Mouse (Mus musculus) cerebellum, adult 11-12 months (tissue): Measurements from ENCODE around the gene A830031A19Rik.

Source experiments
- DNase-seq: peaks from one replicate; pipeline ENCODE4 v3.0.0; 2022

The A830031A19Rik gene

DNA sequence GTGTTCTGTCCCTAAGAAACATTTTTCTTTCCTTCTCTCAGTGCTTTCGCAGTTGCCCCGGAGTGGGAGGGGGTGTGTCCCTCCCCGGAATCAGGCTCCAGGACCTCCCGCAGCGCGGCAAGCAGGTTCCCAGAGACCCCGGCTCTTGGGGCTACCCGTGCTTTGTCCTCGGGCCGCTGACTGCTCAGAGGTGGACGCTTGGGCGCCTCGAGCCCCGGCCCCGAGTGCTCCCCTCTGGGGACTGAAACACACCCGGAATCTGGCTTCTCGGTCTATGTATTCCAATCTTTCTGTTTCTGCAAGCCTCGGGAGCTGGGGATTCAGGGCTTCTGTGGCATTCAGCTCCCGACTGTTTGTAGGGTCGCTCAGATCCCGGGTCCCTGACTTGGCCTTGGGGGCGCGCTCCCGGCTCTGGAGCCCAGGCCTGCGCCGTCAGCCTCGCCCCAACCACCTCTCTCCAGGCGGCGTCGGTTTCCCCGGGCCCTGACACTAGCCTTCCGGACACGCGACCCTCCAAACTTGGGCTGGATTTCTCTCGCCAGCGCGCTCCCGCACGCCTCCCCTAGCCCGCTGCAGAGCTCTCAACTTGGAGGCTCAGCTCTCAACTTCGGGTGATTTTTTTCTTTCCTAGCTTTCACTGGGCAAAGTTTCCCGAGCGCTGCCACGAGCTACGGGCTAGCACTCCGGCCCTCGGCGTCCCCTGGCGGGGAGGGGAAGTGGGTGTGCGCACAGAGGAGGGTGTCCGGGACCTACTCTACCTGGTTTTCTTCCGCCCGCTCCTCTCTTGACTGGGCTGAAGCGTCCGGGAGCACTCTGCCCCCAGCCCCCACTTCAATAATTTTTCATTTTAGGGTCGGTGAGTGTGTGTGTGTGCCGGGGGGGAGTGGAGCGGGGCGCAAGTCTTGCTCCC is 2.2 kb upstream of the A830031A19Rik start:
- no peak for DNase-seq

DNA sequence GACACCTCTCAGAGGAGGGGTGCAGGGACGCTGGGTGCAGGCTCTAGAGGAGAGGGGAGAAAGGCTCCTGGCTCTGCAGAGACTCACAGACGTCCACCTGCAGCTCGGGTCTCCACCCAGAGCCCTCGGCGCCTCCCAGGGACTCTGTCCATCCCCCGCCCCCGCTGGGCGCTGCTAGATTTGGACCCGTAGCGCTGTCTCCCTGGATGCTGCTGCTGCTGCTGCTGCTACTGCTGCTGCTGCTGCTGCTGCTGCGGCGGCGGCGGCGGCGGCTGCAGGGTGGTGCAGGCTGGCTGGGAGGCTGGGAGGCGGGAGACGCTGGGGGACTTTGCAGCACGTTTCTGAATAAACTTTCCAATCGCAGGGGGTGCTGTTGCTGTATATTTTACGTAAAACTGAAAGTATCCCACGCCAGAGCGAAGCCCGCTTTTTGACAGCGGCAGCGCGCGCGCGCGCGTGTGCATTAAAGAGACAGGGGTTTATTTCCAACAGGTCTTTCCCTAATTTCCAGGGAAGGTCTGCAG is 1.3 kb upstream of the A830031A19Rik start:
- no peak for DNase-seq

GRCm38 (mm10) chr11:24075486-24076126 is 752 bp upstream of the A830031A19Rik start:
- no peak for DNase-seq

DNA sequence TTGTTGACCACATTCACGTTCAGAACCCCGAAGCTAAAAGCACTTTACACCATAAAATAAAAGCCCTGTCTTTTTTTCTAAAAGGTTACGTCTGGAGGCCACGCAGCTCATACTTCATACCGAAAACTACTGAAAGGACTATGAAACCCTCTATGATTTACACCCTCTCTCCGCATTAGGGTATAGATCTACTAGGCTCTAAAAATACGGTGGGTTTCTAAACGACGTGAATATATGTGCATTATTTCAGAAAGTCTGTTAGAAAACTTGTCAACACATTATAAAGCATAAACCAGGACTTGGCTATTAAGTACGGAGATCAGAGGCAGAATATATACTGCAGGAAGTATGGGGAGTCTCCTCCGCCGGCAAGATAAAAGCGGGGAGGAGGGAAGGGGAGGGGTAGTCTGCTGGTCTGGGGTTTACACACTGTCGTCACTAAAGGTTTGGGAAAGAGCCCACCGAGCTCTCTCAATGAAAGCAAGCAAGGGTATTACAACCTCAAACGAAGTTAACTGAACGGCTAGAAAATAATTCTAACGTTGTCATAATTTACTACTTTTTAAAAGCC is 748 bp downstream of the A830031A19Rik start:
- DNase-seq, result no peak

GRCm38 (mm10) chr11:24065313-24065712 is 9.5 kb downstream of the A830031A19Rik start:
- no peak for DNase-seq

GRCm38 (mm10) chr11:24064221-24064620 is 10.6 kb downstream of the A830031A19Rik start:
- DNase-seq, result no peak

- DNase-seq, result no peak
Observed at GRCm38 (mm10) chr11:24062495-24063096, 12.3 kb downstream of the A830031A19Rik start.

DNA sequence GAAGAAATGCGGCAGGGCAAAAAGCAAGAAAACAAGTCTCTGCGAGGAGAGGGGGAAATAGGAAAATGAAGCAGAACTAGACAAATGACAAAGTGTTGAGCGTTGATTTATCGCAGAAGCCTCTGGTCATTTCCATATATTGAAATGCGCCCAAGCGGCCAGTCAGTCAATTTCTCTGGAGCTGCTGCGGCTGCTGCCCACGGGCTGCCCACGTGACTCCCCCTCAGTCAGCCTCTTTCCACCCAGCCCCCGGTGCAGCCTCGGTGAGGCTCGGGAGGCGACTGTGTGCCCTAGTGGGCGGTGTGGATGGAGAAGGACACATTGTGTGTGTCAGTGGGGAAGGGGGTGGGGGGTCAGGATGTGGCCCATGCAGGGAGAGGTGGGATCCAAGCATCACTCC is 13.0 kb downstream of the A830031A19Rik start:
- DNase-seq, result no peak

DNA sequence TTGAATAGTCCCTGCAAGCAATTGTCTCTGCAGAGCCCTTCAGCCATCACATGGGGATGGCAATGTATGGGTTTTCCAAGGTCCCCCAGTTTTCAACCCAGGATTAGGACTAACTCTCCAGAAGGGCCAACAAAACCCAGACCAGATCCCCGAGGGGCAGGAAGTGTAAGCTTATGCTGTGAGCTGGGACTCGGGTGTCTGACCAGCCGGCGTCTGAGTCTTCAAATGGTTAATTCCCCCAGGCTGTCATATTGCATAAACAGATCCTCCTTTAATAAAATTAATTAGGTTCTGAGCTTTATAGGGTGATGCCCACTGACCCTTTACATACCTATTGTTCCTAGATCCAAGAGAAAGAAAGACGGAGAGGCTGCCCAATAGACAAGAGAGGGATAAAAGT is 14.4 kb downstream of the A830031A19Rik start:
- no peak for DNase-seq

DNA sequence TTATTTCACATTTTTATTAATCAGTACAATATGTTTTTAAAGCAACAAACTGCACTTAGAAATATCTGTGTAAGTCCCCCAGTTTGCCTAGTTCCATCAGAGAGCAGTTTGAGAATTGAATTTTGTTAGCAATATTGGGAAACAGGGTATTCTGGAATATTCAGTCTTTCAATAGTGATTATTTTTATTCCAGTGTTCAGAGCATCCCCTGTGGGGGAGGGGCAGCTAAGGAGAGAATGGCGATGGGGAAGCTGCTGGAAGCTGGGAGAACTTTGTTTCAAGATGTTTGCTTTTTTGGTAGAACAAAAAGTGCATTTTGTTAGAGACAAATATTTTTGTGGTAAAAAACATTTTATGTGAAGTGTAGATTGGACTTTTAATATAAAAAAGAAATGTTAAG is 15.7 kb downstream of the A830031A19Rik start:
- DNase-seq, result no peak

GRCm38 (mm10) chr11:24052882-24053281 is 22.0 kb downstream of the A830031A19Rik start:
- no peak for DNase-seq

- DNase-seq, result no peak
Observed at GRCm38 (mm10) chr11:24050032-24050757, 24.7 kb downstream of the A830031A19Rik start.

DNA sequence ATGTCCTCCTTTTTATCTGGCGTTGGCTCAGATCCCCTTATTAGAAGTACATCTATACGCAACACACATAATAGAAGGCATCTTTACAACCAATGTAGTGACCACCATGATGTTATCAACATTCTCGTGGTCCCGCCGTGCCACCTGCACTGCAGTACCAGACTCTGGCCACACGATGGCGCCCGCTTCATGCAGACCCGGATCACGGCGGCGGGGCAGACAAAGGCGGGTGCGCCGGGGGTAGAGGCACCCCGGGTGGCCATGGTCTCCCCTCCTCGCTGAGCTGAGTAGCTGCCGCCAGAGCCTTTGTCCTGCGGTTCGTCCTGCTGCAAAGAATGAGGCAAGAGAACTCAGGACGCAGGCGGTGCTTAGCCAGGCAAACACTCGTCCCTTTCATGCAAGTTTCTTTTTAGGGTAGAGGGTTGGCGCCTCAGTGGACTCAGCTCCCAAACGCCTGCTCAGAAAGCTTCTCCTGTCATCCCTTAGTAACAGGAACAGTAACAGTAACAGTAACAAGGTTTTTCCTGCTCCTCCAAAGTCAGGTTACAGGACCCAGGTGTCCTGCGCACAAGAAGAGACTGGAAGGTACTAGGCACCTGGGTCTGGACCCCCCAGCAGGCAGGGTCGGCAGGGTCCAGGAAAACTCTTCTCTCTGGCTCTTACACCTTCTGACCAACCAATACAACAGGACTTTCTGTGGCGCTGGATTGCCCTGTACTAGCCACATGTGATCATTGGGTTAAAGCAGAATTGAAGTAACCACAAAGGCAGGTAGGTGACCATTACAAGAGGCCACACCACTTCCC is 25.4 kb downstream of the A830031A19Rik start:
- DNase-seq, result peak; percentile 24

DNA sequence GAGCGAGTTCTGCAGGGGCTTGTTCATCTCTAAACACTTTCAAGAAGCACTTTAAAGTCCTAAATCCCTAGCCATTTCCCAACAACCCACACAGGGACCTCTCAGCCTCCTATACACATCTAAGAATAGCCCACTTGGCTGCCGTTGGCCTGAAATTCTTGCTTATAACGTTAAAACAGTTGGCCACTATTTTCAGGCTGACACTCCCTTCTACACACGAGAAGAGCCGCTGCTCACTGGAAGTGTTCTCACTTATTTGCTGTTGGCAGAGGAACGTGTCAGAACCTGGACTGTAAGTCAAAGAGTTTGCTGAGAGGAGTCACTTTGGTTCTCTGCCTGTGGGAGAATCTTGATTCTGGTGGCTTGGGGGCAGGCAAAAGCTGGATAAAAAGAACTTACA is 30.8 kb downstream of the A830031A19Rik start:
- DNase-seq, result no peak

DNA sequence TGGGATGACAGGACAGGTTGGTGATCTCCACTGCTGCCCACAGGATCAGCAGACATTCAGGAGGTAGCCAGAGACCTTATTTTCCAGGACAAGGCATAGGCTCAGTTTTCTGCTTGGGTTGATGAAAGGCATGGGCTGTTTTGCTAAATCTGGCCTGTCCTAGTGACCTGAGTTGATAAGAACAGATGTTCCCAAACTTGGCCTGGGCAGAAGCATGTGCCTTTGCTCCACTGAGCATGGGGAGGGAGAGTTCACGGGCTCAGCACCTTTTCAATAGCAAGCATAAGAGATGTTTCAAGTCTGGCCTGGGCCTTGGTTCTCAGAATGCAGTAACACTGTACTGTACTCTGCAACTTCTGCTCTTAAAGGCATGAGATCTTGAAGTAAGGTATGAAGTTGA is 54.1 kb downstream of the A830031A19Rik start:
- DNase-seq, result no peak

- no peak for DNase-seq
Observed at GRCm38 (mm10) chr11:24018783-24019182, 56.1 kb downstream of the A830031A19Rik start.

- no peak for DNase-seq
Observed at GRCm38 (mm10) chr11:24016647-24017179, 58.1 kb downstream of the A830031A19Rik start.

DNA sequence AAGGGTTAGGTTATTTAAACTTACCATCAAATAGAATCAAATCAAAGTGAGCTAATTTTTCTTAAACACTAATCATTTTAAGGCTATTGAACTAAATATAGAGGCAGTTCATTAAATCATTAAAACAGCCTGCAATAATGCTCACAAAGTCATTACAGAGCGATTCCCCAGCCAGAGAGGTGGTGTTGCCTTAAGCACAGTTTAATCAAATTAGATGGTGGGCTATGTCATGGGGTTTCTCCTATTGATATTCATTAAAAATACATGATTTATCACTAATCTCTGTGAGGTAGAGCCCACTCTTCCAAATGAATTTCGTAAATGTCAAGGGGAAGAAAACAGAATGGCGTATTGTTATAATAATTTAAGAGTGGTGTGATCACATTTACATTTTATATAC is 58.8 kb downstream of the A830031A19Rik start:
- no peak for DNase-seq

DNA sequence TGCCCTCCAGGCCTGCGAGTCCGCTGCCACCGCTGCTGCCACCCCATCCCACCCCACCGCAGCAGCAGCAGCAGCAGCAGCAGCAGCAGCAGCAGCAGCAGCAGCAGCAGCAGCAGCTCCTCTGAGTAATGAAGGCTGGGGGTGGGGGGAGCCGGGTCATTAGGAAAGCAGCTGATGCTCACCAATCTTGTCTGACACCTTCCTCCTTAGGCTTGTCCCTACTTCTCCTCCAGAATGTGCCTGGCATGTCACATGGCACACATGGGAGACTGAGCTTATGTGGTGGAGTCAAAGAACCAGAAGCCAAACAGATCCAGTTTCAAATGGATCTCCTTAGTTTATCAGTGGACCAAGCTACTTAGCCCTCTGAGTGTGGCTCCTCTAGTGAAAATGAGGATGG is 60.2 kb downstream of the A830031A19Rik start:
- DNase-seq, result no peak

DNA sequence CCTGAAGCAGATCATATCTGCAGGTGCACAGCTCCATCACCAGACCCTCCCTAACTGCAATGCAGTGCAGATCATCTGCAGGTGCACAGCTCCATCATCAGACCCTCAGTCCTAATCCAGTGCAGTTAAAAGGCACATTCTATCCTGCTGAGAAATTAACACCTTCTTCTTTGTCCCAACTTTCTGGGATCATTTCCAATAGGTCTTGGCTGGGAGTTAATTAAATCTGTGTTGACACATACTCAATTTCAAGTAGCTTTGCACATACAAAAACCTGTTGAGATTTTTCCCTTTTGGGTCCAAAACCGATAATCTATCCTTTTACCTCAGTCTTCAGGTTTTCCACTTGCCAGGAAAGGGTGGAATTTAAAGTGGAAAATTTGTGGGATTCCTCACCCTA is 62.6 kb downstream of the A830031A19Rik start:
- DNase-seq, result no peak

GRCm38 (mm10) chr11:24008976-24009375 is 65.9 kb downstream of the A830031A19Rik start:
- DNase-seq, result no peak
